Mouse (Mus musculus): ENCODE data around the gene Ifnl2. TPM values are rescaled to one million over a fixed set of nuclear protein-coding genes. Genes with fewer than 3 reads are reported as not detected.

Ifnl2 gene
- not detected in 2 replicates for polyA plus RNA-seq (2015; fragmentation: Nextera tagmentation; extraction: Ambion mirVana)

GRCm38 (mm10) chr7:28510405-28510974 lies at the start of gene Ifnl2:
Gene Ifnl2, minus strand, starts transcription at chr7:28510455.

DNA sequence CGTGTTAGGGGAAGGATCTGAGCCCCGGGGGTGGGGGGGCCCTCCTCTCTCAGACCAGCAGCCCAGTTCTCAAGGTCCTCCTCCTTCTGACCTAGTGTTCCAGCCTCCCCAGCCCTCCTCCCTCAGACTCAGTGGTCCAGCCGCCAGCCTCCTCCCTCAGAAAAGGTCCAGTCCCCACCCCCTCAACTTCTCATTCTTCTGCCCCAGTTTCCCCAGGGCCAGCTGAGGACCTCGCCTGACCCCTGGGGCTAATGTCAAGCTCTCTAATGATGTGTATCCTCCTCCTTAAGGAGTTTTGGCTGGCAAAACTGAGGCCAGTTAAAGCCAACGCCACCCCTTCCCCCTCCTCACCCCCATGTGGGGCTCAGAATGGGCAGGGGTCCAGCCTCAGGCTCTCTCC lies 36.9 kb upstream of the Ifnl2 start, which contains the start of gene Nccrp1:
TSS of gene Nccrp1 (minus strand) at position 101 of the 400 bp plus-strand sequence.

DNA sequence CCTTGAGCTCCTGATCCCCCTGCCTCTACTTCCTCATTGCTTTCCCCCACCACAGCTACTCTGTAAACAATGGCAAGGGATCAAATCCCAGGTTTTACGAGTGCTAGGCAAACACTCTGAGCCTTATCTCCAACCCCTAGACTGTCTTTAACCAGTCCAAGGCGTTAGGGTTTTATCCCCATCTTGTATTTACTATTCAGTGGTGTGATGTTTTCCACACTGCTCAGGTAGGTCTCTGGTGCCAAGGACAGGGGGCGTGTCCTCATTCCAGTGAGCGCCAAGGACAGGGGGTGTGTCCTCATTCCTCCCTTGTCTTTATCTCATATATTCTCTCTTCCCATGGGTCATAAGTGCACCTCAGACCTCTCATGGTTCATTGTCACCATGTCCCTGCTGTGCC lies 30.3 kb upstream of the Ifnl2 start, which contains the start of gene Sycn:
TSS of gene Sycn (plus strand) at position 360 of the 400 bp plus-strand sequence.

DNA sequence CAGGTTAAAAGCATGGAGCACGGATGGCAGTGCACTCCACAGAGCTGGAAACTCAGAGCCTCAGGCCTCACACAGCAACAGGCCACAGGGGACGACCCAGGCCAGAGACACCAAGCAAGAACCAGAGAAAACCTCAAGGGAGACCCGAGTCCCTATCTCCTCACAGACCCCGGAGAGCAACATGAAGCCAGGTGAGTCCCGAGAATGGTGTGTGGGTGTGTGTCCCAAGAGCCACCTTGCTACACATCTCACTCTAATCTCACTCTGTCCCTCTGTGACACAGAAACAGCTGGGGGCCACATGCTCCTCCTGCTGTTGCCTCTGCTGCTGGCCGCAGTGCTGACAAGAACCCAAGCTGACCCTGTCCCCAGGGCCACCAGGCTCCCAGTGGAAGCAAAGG lies 12.3 kb upstream of the Ifnl2 start, which contains the start of gene Ifnl3:
TSS of gene Ifnl3 (plus strand) at position 301 of the 400 bp plus-strand sequence.

Other genes starting within 250 kb of the Ifnl2 start
- 7.0 and 7.9 TPM in 2 replicates for gene Eid2, start 242.6 kb downstream of the Ifnl2 start, polyA plus RNA-seq (2015; fragmentation: Nextera tagmentation; extraction: Ambion mirVana)
- gene Eid2b, start 232.7 kb downstream of the Ifnl2 start, polyA plus RNA-seq (2015; fragmentation: Nextera tagmentation; extraction: Ambion mirVana), result 9.4 and 10.3 TPM in 2 replicates
- 0.16 TPM in 1 of 2 replicates, not detected in the other for gene Selenov, start 219.3 kb downstream of the Ifnl2 start, polyA plus RNA-seq (2015; fragmentation: Nextera tagmentation; extraction: Ambion mirVana)
- not detected in 2 replicates for gene Dll3, start 208.2 kb downstream of the Ifnl2 start, polyA plus RNA-seq (2015; fragmentation: Nextera tagmentation; extraction: Ambion mirVana)
- 71.8 and 92.4 TPM in 2 replicates for gene Timm50, start 198.4 kb downstream of the Ifnl2 start, polyA plus RNA-seq (2015; fragmentation: Nextera tagmentation; extraction: Ambion mirVana)
- gene Supt5, start 171.7 kb downstream of the Ifnl2 start, polyA plus RNA-seq (2015; fragmentation: Nextera tagmentation; extraction: Ambion mirVana), result 44.9 and 47.5 TPM in 2 replicates
- 568 and 593 TPM in 2 replicates for gene Rps16, start 159.8 kb downstream of the Ifnl2 start, polyA plus RNA-seq (2015; fragmentation: Nextera tagmentation; extraction: Ambion mirVana)
- 18.0 and 18.7 TPM in 2 replicates for gene Plekhg2, start 137.9 kb downstream of the Ifnl2 start, polyA plus RNA-seq (2015; fragmentation: Nextera tagmentation; extraction: Ambion mirVana)
- 9.9 and 12.2 TPM in 2 replicates for gene Zfp36, start 130.2 kb downstream of the Ifnl2 start, polyA plus RNA-seq (2015; fragmentation: Nextera tagmentation; extraction: Ambion mirVana)
- 39.1 and 40.9 TPM in 2 replicates for gene Med29, start 117.7 kb downstream of the Ifnl2 start, polyA plus RNA-seq (2015; fragmentation: Nextera tagmentation; extraction: Ambion mirVana)
- 49.3 TPM in 2 replicates for gene Paf1, start 117.5 kb downstream of the Ifnl2 start, polyA plus RNA-seq (2015; fragmentation: Nextera tagmentation; extraction: Ambion mirVana)
- gene Gmfg, start 73.0 kb downstream of the Ifnl2 start, polyA plus RNA-seq (2015; fragmentation: Nextera tagmentation; extraction: Ambion mirVana), result 21.4 and 29.1 TPM in 2 replicates
- gene Lrfn1, start 58.5 kb downstream of the Ifnl2 start, polyA plus RNA-seq (2015; fragmentation: Nextera tagmentation; extraction: Ambion mirVana), result 0.38 and 0.43 TPM in 2 replicates
- not detected in 2 replicates for gene Ifnl3, start 12.4 kb upstream of the Ifnl2 start, polyA plus RNA-seq (2015; fragmentation: Nextera tagmentation; extraction: Ambion mirVana)
- not detected in 2 replicates for gene Sycn, start 30.4 kb upstream of the Ifnl2 start, polyA plus RNA-seq (2015; fragmentation: Nextera tagmentation; extraction: Ambion mirVana)
- 1.8 TPM in 1 of 2 replicates, not detected in the other for gene Nccrp1, start 36.8 kb upstream of the Ifnl2 start, polyA plus RNA-seq (2015; fragmentation: Nextera tagmentation; extraction: Ambion mirVana)
- gene Samd4b, start 87.7 kb upstream of the Ifnl2 start, polyA plus RNA-seq (2015; fragmentation: Nextera tagmentation; extraction: Ambion mirVana), result 11.0 and 11.5 TPM in 2 replicates
- gene Pak4, start 87.7 kb upstream of the Ifnl2 start, polyA plus RNA-seq (2015; fragmentation: Nextera tagmentation; extraction: Ambion mirVana), result 5.7 and 6.5 TPM in 2 replicates
- 0.77 TPM in 1 of 2 replicates, not detected in the other for gene Acp7, start 120.9 kb upstream of the Ifnl2 start, polyA plus RNA-seq (2015; fragmentation: Nextera tagmentation; extraction: Ambion mirVana)
- 1.9 and 2.6 TPM in 2 replicates for gene Fbxo27, start 182.4 kb upstream of the Ifnl2 start, polyA plus RNA-seq (2015; fragmentation: Nextera tagmentation; extraction: Ambion mirVana)
- gene Fbxo17, start 206.3 kb upstream of the Ifnl2 start, polyA plus RNA-seq (2015; fragmentation: Nextera tagmentation; extraction: Ambion mirVana), result 31.7 and 38.9 TPM in 2 replicates
- 81.3 and 93.6 TPM in 2 replicates for gene Mrps12, start 231.4 kb upstream of the Ifnl2 start, polyA plus RNA-seq (2015; fragmentation: Nextera tagmentation; extraction: Ambion mirVana)
- 17.2 and 19.4 TPM in 2 replicates for gene Sars2, start 231.5 kb upstream of the Ifnl2 start, polyA plus RNA-seq (2015; fragmentation: Nextera tagmentation; extraction: Ambion mirVana)
- not detected in 2 replicates for gene Ccer2, start 245.7 kb upstream of the Ifnl2 start, polyA plus RNA-seq (2015; fragmentation: Nextera tagmentation; extraction: Ambion mirVana)